Mouse (Mus musculus) heart, postnatal 0 days (tissue): ENCODE measurements around the gene Ctdspl. TPM values are rescaled to one million over a fixed set of nuclear protein-coding genes. Genes with fewer than 3 reads are reported as not detected.

Source experiments
- ATAC-seq: fragments of 200-750 bp; cut with Nextera tagmentation; 2 replicates; pipeline ENCODE4 v1.8.0; 2017; ENCODE audit warnings: low read depth, moderate number of reproducible peaks, moderate library complexity; ENCODE audit not compliant: insufficient read depth
- DNase-seq: peaks from one replicate; pipeline ENCODE4 v3.0.0-alpha.2; 2016; ENCODE audit warnings: low spot score
- H3K27ac ChIP-seq: fragments of 300-500 bp; sonication (generic); 2 replicates; pipeline ENCODE4 v1.5.1; 2014; ENCODE audit warnings: low read depth, mild to moderate bottlenecking
- H3K27me3 ChIP-seq: fragments of 300-500 bp; sonication (generic); 2 replicates; pipeline ENCODE4 v1.6.1; 2014; ENCODE audit warnings: low read length, mixed read lengths; ENCODE audit not compliant: control insufficient read depth, insufficient read depth
- H3K36me3 ChIP-seq: fragments of 300-500 bp; sonication (generic); replicated peaks from 2 replicates; pipeline ENCODE4 v1.6.1; 2014; ENCODE audit warnings: low read length, mixed read lengths; ENCODE audit not compliant: control insufficient read depth, insufficient read depth
- H3K4me1 ChIP-seq: fragments of 300-500 bp; sonication (generic); 2 replicates; pipeline ENCODE4 v1.6.1; 2014; ENCODE audit warnings: antibody characterized with exemption; ENCODE audit not compliant: control insufficient read depth, insufficient read depth
- H3K4me2 ChIP-seq: fragments of 300-500 bp; sonication (generic); 2 replicates; pipeline ENCODE4 v1.6.1; 2014; ENCODE audit warnings: low read depth, mild to moderate bottlenecking, low read length, moderate library complexity
- H3K4me3 ChIP-seq: fragments of 300-500 bp; sonication (generic); 2 replicates; pipeline ENCODE4 v1.5.1; 2014; ENCODE audit warnings: low read depth, low read length
- H3K9ac ChIP-seq: fragments of 300-500 bp; sonication (generic); replicated peaks from 2 replicates; pipeline ENCODE4 v1.6.1; 2014; ENCODE audit warnings: low read depth, low read length, mixed read lengths
- H3K9me3 ChIP-seq: fragments of 300-500 bp; sonication (generic); replicated peaks from 2 replicates; pipeline ENCODE4 v1.6.1; 2016; ENCODE audit warnings: low read length; ENCODE audit not compliant: control insufficient read depth
- CTCF ChIP-seq: IDR thresholded peaks from 2 replicates; pipeline ENCODE4 v1.5.1; 2016; ENCODE audit warnings: antibody characterized with exemption, control low read depth, low read depth
- EP300 ChIP-seq: IDR thresholded peaks from 2 replicates; pipeline ENCODE4 v1.6.1; 2016; ENCODE audit warnings: antibody characterized with exemption, low read depth
- WGBS: fragments of 180-500 bp; shearing (Covaris S2); extraction: QIAGEN DNeasy Blood & Tissue Kit; methylation state at CpG from one replicate; pipeline ENCODE4 v1.1.7; 2014; 5-methylcytosine and 5-hydroxymethylcytosine counted together
- polyA plus RNA-seq: library from polyadenylated mRNA; unstranded; fragments of >200 nt; fragmentation: Nextera tagmentation; extraction: Ambion mirVana; gene quantifications from 2 replicates; pipeline ENCODE4 v1.2.1, GENCODE M21; 2015
- total RNA-seq: library from RNA; depleted of rRNA; stranded (reverse); fragments of >200 nt; gene quantifications from 2 replicates; pipeline ENCODE4 v1.2.3, GENCODE M21; 2014; ENCODE audit warnings: low replicate concordance

Gene Ctdspl
- total and polyA plus RNA-seq, 2 experiments from 2014 or later = 4.3 to 12.6 TPM

- Histone ChIP-seq H3K9ac (no peak overlapping the region), H3K27me3 (no peaks in the 10 kb centered on the region), H3K36me3 (peaks cover 5% of the 10 kb centered on the region; the same call in 1 of the 2 replicates), H3K9me3 (no peaks in the 10 kb centered on the region), H3K4me1 (peaks cover 19% of the 10 kb centered on the region; the same call in 1 of the 2 replicates), H3K27ac (no peak overlapping the region), H3K4me3 (no peak overlapping the region), H3K4me2 (no peak overlapping the region)
- TF ChIP-seq EP300 (no peak), CTCF (no peak)
- 83% methylated on average over 10 of the region's 10 CpGs for WGBS
- DNase-seq (no peak), ATAC-seq (no peak)
Measured at GRCm38 (mm10) chr9:119007266-119007665, 81.0 kb downstream of the Ctdspl start.

GRCm38 (mm10) chr9:119008871-119009270 lies 82.6 kb downstream of the Ctdspl start:
- peaks cover 9% of the 10 kb centered on the region; the same call in 1 of the 2 replicates for H3K36me3 ChIP-seq
- no peaks in the 10 kb centered on the region for H3K9me3 ChIP-seq
- DNase-seq (no peak), ATAC-seq (no peak)
- no peak overlapping the region for H3K27ac ChIP-seq
- TF ChIP-seq CTCF (no peak), EP300 (no peak)
- no peak overlapping the region for H3K9ac ChIP-seq
- H3K4me1 ChIP-seq = peaks cover 11% of the 10 kb centered on the region; the same call in 1 of the 2 replicates
- no peak overlapping the region for H3K4me3 ChIP-seq
- no peaks in the 10 kb centered on the region for H3K27me3 ChIP-seq
- WGBS = 57% methylated on average over 7 of the region's 7 CpGs
- H3K4me2 ChIP-seq = no peak overlapping the region

GRCm38 (mm10) chr9:119010156-119010710 lies 84.0 kb downstream of the Ctdspl start:
- H3K27me3 ChIP-seq = no peaks in the 10 kb centered on the region

GRCm38 (mm10) chr9:119016785-119017507 lies 90.7 kb downstream of the Ctdspl start:
- Histone ChIP-seq H3K9me3 (no peaks in the 10 kb centered on the region), H3K36me3 (peaks cover 20% of the 10 kb centered on the region), H3K4me2 (no peak overlapping the region), H3K4me1 (no peaks in the 10 kb centered on the region), H3K27me3 (no peaks in the 10 kb centered on the region), H3K4me3 (no peak overlapping the region), H3K9ac (no peak overlapping the region), H3K27ac (no peak overlapping the region)
- 78% methylated on average over 7 of the region's 7 CpGs for WGBS
- DNase-seq = no peak
- TF ChIP-seq EP300 = no peak
- ATAC-seq = no peak

More at GRCm38 (mm10) chr9:119010156-119010710, 84.0 kb downstream of the Ctdspl start:
- Histone ChIP-seq H3K9me3 (no peaks in the 10 kb centered on the region), H3K4me3 (no peak overlapping the region), H3K36me3 (peaks cover 16% of the 10 kb centered on the region; the same call in 1 of the 2 replicates), H3K27ac (no peak overlapping the region), H3K9ac (no peak overlapping the region), H3K4me2 (no peak overlapping the region), H3K4me1 (peaks cover 4% of the 10 kb centered on the region; the same call in 1 of the 2 replicates)
- ATAC-seq = no peak
- DNase-seq = no peak
- 89% methylated on average over 13 of the region's 13 CpGs for WGBS
- TF ChIP-seq CTCF (no peak), EP300 (no peak)

GRCm38 (mm10) chr9:119021731-119022130 lies 95.5 kb downstream of the Ctdspl start:
- DNase-seq = no peak
- no peaks in the 10 kb centered on the region for H3K27me3 ChIP-seq
- 82% methylated on average over 7 of the region's 7 CpGs for WGBS
- H3K27ac ChIP-seq = no peak overlapping the region
- no peak overlapping the region for H3K4me2 ChIP-seq
- TF ChIP-seq CTCF (no peak), EP300 (no peak)
- no peaks in the 10 kb centered on the region for H3K4me1 ChIP-seq
- peaks cover 6% of the 10 kb centered on the region for H3K36me3 ChIP-seq
- H3K4me3 ChIP-seq = no peak overlapping the region
- no peaks in the 10 kb centered on the region for H3K9me3 ChIP-seq
- ATAC-seq = no peak
- H3K9ac ChIP-seq = no peak overlapping the region
